Mouse (Mus musculus): ENCODE measurements at regions not wholly inside any gene's neighbourhood (a gene's known extent, or its start where the extent isn't known, plus 50 kb on each side); places are given as distances from the start of the nearest gene placed in this dataset.
A peak's percentile ranks its signal among the peaks of the same experiment; 100 is the strongest.
"Not testable (repeated sequence)": the region's sequence is repeated elsewhere in the genome, so short reads cannot be mapped to it uniquely, and the experiment has no call there.

GRCm38 (mm10) chr4:101366905-101367679, 52.0 kb upstream of the Ak4 start:
- peak; percentile 63 for DNase-seq (ENCODE audit: low spot score)

GRCm38 (mm10) chr4:101365299-101365698, 53.8 kb upstream of the Ak4 start:
- DNase-seq (ENCODE audit: low spot score), result no peak

DNA sequence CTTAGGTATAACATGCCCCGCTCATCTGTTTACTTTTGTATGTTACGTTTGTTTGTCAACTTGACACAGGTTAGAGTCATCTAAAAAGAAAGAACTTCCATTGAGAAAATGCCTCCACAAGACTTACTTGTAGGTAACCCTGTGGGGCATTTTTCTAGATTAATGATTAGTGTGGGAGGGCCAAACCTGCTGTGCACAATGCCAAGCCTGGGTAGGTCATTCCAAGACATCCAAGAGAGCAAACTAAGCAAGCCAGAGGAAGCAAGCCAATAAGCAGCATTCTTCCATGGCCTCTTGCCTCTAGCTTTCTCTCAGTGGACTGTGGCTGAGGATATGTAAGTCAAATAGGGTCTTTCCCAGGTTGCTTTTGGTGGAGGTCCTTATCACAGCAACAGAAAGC, 54.4 kb upstream of the Ak4 start:
- no peak for DNase-seq (ENCODE audit: low spot score)

- DNase-seq (ENCODE audit: low spot score), result not testable (repeated sequence)
Measured at GRCm38 (mm10) chr4:101363231-101363630, 55.8 kb upstream of the Ak4 start.

DNA sequence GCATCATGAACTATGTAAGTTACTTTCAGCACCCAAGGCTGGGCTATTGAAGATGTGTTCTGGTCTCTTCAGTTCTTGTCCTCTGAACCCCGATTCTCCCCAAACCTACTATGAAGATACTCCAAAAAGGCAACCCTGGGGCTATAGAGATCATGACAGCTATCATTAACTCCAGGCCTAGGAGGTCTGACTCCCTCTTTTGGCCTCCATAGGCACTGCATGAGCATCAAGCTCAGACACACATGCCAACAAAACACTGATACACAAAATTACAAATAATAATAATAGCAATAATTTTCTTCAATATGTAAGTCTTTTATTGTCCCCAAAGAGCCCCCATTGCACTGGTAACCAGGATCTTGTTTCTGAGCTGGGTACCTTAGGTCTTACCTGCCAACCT, 57.3 kb upstream of the Ak4 start:
- no peak for DNase-seq (ENCODE audit: low spot score)

- DNase-seq (ENCODE audit: low spot score), result no peak
Measured at GRCm38 (mm10) chr4:101360296-101360695, 58.8 kb upstream of the Ak4 start.

- no peak for DNase-seq (ENCODE audit: low spot score)
Measured at GRCm38 (mm10) chr4:101359119-101359518, 60.0 kb upstream of the Ak4 start.

- no peak for DNase-seq (ENCODE audit: low spot score)
Measured at GRCm38 (mm10) chr4:101358525-101358924, 60.6 kb upstream of the Ak4 start.

DNA sequence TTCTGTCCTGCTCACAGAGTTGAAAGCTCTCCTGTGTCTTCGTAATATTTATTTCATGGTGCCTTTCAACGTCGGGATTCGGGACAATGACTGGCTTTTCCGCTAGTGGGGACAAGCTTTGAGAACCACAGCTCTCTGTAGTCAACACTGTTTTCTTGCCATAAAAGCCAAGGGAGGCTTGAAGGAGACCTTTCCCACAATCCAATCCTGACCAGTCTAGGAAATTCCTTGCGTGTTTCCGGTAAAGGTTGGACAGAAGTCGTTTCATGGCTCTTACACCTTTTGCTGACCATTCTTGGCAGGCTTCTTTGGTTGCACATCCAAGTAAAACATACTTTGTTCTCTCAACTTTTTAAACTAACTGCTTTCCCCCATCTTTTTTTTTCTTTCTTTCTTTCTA, 61.2 kb upstream of the Ak4 start:
- DNase-seq (ENCODE audit: low spot score), result no peak

- peak; percentile 64 for DNase-seq (ENCODE audit: low spot score)
Measured at GRCm38 (mm10) chr4:101356954-101357891, 61.9 kb upstream of the Ak4 start.

GRCm38 (mm10) chr4:101356093-101356953, 62.8 kb upstream of the Ak4 start:
- DNase-seq (ENCODE audit: low spot score), result peak; percentile 82

- DNase-seq (ENCODE audit: low spot score), result no peak
Measured at GRCm38 (mm10) chr4:101355431-101356092, 63.5 kb upstream of the Ak4 start.

DNA sequence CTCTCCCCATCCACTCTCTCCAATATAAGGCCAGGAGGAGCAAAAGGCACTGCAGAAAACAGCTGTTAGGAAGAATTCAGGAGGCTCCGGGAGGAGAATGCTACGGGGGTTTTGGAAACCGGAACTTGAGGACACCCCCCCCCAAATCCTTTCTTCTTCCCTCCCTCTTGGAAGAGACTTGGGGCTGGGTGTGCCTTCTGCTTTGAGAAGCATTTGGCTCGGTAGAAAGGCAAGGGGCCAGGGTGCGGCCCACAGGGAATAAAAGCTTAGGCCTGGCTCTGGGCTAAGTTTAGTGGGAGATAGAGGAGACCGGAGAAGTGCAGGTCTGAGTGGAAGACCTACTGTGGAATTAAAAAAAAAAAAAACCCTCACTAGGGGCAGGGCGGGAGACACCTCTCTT, 64.1 kb upstream of the Ak4 start:
- DNase-seq (ENCODE audit: low spot score), result no peak

- DNase-seq (ENCODE audit: low spot score), result no peak
Measured at GRCm38 (mm10) chr4:101354086-101354855, 64.8 kb upstream of the Ak4 start.

DNA sequence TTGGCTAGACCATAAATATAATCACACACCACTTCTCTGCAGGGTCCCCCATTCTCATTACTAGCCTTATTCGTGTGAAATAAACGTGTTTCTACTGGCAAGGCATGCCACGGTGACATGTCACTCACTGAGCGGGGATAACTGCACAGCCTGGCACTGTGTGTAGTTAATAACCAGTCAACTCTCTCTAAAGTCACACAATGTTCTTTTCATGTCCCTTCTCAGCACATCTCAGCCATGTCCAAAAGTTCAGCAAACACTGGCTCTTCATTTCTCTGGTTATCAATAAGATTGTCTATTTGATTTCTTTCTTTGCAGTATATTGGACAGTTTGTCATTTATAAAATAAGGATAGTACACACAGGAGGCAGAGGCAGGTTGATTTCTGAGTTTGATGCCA, 66.9 kb upstream of the Ak4 start:
- no peak for DNase-seq (ENCODE audit: low spot score)

GRCm38 (mm10) chr4:101351716-101352115, 67.4 kb upstream of the Ak4 start:
- DNase-seq (ENCODE audit: low spot score), result no peak

DNA sequence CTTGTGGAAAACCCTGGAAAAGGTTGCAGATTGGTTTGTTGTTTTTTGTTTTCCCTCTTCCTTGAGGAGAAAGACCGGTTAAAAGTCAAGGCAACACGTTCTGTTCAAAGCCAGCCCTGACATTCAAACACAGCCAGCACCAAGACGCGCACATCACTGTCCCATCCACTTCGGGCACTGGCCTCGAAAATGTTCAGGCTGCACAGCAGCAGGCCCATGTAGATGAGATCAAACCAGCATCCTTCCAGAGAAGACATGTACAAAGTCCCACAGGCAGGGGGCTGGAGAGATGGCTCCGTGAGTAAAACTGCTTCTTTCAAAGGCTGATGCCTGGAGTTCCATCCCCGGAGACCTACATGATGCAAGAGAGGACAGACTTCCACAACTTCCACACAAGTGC, 68.4 kb upstream of the Ak4 start:
- peak; percentile 17 for DNase-seq (ENCODE audit: low spot score)

- no peak for DNase-seq (ENCODE audit: low spot score)
Measured at GRCm38 (mm10) chr4:101350222-101350621, 68.9 kb upstream of the Ak4 start.

- peak; percentile 56 for DNase-seq (ENCODE audit: low spot score)
Measured at GRCm38 (mm10) chr4:101349413-101349812, 69.7 kb upstream of the Ak4 start.

GRCm38 (mm10) chr4:101347309-101347708, 71.8 kb upstream of the Ak4 start:
- no peak for DNase-seq (ENCODE audit: low spot score)

All from MN1 (cell line).